Mouse (Mus musculus) embryonic fibroblast, embryonic 13.5 days (primary cell): ENCODE results near the gene Pnrc1.

ENCODE experiments used
- CTCF ChIP-seq: IDR thresholded peaks from 2 replicates; pipeline ENCODE4 v1.5.1; 2011; ENCODE audit warnings: mild to moderate bottlenecking, control low read depth, low read length, moderate library complexity, borderline replicate concordance; ENCODE audit not compliant: insufficient read depth
- POLR2A ChIP-seq: IDR thresholded peaks from 2 replicates; pipeline ENCODE4 v1.6.1; 2011; ENCODE audit warnings: low read depth, mild to moderate bottlenecking, control low read depth, low read length, moderate library complexity

DNA sequence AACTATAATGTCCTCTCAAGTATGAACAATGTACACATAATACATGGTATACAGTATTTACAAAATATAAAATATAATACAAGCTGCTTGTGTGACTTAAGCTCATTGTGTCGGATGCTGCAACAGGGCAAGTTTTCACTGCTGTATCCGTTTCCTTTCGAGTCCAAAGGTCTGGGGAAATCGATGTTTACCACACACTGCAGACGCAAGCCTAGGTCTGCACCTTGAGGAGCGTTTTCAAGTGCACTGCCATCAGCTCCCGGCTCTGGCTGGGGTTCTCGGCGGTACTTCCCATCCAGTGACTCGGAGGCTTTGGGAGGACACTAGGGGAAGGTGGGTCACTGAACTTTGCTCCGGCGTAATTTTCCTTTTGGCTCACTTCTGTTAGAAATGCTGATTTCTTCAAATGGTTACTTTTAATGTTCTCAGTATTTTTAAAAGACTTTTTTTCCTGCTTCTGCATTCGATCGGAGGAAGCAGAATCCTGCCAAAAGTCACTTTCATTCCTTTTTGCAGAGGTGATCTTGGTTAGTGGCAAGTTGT is 44.0 kb downstream of the Pnrc1 start:
- TF ChIP-seq CTCF (no peak), POLR2A (no peak)
